Mouse (Mus musculus) cerebellum, adult (tissue): Measurements from ENCODE around the gene Wdr63.
A peak's percentile ranks its signal among the peaks of the same experiment; 100 is the strongest.

Experiments used
- ATAC-seq: cut with Nextera tagmentation; 2 replicates; pipeline ENCODE4 v1.9.2; 2017; ENCODE audit warnings: mild to moderate bottlenecking, moderate library complexity, mixed read lengths; ENCODE audit not compliant: insufficient number of reproducible peaks, low FRiP score, low TSS enrichment

Gene Wdr63

DNA sequence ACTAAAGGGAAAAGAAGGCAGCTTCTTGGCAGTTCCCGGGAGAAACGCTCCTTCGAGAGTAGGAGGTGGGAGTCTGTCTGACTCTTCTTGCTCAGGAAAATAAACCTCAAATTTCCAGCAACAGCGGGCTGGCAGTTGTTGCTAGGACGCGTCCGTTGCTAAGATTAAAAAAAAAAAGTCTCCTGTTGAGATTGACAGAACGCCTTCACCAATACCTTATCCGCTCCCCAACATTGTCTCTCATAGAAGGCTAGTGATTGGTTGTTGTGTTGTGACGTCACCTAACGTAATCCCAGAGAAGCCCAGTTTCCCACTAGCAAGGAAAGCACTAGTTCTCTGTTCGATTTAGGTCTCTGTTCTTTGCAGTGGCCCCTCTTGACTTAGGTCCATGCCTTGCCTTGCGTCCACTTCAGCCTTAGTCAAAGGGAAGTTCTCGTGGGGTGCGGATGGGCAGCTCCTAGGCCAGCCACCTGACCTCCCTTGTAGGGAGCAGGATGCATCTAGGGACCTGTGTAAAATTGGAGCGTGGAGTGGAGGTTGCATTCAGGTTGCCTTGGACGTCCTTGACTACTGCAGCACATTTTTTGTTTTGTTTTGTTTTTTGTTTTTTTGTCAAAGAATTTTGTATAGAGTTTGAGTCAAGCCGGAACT, at the start of gene Wdr63:
Gene Wdr63 (minus strand): TSS at position 210 of the 651 bp plus-strand sequence.
- peak; percentile 87 for ATAC-seq

- ATAC-seq = no peak
Measured at GRCm38 (mm10) chr3:146156811-146157210, 48.9 kb upstream of the Wdr63 start.

DNA sequence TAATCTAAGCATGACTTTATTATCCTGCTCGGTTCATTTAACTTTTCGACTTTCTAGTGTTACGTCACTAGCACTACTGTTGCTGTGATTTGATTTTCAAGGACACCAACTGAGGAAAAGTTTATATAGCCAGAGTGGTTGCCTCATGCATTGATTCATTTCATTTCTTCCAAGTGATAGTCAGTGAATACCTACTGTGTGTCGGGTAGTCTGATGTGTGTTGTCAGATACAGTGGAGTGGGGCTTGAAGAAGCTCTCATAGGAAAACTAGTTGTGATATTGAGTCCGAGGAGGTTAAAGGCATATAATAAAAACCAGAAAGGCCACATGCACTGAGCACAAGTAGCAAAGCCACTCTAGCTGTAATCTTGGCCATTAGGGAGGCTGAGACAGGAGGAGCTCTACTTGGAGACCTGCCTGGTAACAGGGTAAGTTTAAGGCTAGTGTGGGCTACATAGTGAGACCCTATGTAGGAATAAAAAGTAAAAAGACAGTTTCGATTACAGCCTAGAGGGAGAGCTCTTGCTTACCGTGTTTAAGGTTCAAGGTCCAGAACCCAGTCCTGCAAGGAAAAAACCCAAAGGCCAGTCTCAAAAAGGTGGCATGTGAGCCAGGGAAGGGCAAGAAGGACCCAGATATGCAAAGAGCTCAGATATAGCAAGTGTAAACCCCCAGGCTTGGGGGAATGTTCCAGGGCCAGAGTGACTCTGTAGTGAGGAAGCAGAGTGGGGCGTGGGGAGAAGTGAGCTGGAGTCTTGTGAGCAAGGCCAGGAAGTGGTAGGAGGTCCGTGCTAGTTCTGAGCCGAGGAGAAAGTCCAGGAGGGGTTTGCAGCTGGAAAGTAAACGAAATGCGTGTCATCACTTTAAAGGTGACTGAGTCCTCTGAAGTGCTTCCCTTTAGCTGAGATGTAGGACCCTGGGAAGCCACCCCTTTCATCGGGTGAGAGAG, 48.0 kb upstream of the Wdr63 start:
- no peak for ATAC-seq

GRCm38 (mm10) chr3:146153862-146154611, 46.1 kb upstream of the Wdr63 start:
- no peak for ATAC-seq

DNA sequence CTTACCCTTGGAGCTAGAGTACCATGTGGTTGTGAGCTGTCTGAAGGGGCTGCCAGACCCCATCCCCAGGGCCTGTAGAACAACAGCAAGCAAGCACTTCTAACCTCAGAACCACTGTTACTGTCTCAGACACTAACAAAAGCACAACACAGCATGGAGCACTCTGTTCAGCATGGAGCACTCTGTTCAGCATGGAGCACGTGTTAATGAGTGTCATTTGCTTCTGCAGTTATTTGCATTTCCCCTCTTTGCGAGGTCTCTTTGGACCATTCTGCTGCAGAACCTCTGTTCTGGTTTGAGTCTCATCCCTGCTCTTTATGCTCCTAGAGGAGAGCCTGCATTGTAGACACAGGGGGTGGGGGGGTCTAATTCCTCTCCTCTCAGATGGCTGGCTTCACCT, 45.0 kb upstream of the Wdr63 start:
- ATAC-seq = no peak

DNA sequence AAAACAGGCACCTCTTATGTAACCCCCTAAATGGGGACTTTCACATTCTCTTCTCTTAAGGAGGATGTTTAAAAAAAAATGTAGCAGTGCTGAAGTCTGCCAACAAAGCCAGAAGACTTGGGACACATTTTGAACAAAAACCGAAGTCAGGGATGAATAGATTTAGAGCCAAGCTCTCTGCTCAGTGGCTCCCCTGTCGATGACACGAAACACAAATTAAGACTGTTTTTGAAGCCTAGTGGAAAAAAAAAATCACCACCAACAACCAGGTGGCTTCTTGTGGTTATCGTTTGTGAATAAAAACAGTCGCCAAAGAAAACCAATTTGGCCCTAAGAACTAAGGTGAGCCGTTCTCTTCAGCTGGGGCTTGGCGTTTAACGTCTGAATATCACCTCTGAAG, 44.4 kb upstream of the Wdr63 start:
- no peak for ATAC-seq

DNA sequence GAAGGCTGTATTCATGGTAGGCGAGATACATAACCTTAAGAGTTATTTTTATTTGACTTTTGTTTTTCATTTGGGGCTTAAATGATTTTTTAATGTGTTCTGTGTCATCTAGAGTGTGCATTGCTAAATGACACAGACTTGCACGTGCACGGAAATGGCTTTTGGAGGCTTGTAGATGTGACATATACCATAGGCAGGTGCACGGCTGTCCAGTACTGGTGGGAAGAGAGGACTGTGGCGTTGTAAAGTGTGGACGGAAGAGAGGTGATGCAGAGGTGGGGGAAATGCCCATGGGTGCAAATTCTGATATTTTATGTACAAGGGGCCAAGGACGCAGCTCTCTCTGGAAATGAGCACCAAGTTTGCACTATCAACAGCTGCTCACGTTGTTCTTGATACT, 43.8 kb upstream of the Wdr63 start:
- no peak for ATAC-seq

DNA sequence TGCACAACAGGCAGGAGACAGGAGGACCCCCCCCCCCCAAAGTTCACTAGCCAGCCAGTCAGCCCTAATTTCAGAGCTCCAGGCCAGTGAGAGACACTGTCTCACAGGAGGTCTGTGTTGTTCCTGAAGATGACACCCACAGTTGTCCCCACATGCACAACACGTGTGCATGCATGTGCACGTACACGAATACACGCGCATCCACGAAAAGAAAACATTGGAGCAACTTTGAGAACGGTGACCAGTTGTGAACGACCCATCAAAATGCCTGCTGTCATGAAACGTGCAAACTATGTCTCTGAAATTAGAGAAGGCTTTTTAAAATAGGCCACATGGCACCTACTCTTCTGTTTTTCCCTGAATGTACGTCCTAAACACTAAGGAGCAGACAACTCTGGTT, 43.4 kb upstream of the Wdr63 start:
- no peak for ATAC-seq

- ATAC-seq = no peak
Measured at GRCm38 (mm10) chr3:146150560-146150959, 42.6 kb upstream of the Wdr63 start.

GRCm38 (mm10) chr3:146150058-146150400, 42.1 kb upstream of the Wdr63 start:
- ATAC-seq = no peak

DNA sequence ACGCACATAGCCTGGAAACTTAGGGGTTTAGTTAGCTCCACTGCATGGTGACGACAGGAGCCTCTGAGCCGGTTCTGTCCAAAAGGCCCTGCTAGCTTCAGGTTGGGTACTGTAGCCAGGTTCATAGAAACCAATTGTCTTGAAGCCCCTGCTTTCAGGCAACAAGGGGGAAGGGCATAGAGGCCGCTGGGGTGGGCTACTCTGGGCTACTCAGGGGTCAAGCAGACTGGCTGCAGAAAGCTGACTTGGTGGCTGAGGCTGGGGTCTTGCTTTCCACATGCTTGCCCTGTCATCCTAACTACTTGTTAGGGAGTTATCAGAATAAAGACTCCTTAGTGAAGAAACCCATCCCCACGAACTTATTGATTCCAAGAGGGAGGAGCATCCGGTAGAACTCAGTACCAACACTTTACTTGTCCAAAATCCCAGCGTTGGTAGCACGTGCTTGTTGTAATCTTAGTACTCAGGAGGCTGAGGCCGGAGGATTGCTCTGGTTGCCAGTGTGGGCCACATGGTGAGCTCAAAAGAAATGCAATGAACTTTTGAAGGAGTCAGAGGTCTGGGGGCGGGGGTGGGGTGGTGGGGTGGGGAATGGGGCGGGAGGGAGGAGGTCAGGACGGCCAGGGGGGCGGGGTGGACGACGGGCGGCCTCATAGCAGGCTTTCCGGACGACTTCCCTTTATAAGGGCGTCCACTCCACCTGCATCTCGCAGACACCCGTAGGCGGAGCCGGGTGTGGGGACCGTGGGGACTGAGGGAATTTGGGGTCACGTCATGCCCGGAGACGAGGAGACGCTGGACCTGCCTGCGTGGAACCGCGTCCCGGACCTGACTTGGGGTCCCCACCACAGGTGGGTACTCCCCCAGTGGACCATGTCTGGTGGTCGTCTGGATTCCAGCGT, 41.5 kb upstream of the Wdr63 start, which contains the start of gene Mcoln2:
Gene Mcoln2 (plus strand): TSS at position 678 of the 902 bp plus-strand sequence.
- no peak for ATAC-seq

- no peak for ATAC-seq
Measured at GRCm38 (mm10) chr3:146146131-146146530, 38.2 kb upstream of the Wdr63 start.

DNA sequence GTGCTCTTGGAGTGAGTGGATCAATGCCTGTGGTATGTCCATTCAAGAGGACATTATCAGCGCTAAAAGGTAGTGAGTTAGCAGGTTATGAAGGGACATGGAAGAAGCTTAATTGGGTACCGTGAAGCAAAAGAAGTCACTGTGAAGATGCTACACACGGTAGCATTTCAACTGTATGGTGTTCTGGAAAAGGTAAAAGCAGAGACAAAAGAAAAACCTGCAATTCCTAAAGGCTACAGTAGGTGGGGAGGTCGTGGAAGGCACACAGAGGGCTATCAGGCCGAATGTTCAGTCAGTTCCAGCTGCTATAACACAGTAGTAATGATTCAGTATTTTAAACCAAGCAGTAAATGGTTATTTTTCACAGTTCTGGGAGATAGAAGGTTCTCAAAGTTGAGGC, 37.6 kb upstream of the Wdr63 start:
- no peak for ATAC-seq

GRCm38 (mm10) chr3:146142523-146142922, 34.6 kb upstream of the Wdr63 start:
- ATAC-seq = no peak

DNA sequence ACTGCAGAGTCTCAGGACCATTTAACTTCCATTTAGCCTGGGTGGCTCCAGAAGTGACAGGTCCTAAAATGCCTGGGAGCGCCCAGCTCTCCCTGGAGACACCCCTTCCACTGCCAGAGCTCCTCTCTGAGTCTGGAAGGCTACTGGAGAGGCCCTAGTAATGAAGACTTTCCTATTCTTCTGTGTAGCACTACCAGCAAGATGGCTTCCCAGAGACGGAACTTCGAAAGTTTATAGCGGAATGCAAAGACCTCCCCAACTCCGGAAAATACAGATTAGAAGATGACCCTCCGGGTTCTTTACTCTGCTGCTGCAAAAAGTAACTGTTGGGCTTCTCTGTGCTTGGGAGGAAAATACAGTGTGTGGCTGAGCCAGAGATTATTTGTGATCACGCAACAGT, 32.3 kb upstream of the Wdr63 start:
- ATAC-seq = no peak

- ATAC-seq = no peak
Measured at GRCm38 (mm10) chr3:146136422-146136821, 28.5 kb upstream of the Wdr63 start.

- no peak for ATAC-seq
Measured at GRCm38 (mm10) chr3:146135417-146135816, 27.5 kb upstream of the Wdr63 start.

- ATAC-seq = no peak
Measured at GRCm38 (mm10) chr3:146134834-146135233, 26.9 kb upstream of the Wdr63 start.

DNA sequence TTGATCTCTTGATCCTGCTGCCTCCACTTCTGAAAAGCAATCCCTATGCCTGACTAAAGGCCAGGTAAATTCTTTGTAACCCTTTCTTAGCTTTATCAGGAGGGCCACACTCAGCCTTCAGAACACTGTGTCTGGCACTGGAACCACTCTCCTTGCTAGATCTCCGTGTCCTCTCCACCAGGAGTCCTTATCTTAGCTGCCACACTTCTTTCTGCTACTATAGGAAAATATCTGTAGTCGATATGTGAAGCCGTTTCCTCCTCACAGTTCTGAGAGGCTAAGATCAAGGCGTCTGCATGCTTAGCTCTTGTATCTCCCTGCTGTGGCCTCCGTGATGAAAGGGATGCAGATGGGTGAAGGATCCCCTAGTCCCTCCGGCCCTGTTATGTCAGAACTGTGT, 19.3 kb upstream of the Wdr63 start:
- no peak for ATAC-seq

DNA sequence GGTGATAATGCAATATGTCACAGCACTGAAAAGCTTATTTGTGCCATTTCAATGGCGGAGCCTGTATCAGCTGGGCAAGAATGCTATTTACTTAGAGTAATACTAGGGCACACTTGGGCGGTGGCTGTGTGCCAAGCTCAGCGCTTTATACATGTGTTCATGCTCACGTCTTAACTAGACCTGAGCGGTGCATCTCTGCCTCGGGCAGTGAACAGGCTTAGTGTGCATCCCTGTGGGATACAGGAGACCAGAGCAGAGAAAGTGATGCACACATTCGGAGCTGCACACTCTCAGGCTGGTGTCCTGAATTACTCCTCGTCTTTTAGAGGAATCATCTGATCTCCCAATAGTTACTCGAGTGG, 15.5 kb upstream of the Wdr63 start:
- ATAC-seq = no peak
